Mouse (Mus musculus): ENCODE results near the gene Sec23a. TPM values are rescaled to one million over a fixed set of nuclear protein-coding genes. Genes with fewer than 3 reads are reported as not detected.

The Sec23a gene
- 60.0 and 60.8 TPM in 2 replicates for polyA plus RNA-seq (2012; rRNA removed)

DNA sequence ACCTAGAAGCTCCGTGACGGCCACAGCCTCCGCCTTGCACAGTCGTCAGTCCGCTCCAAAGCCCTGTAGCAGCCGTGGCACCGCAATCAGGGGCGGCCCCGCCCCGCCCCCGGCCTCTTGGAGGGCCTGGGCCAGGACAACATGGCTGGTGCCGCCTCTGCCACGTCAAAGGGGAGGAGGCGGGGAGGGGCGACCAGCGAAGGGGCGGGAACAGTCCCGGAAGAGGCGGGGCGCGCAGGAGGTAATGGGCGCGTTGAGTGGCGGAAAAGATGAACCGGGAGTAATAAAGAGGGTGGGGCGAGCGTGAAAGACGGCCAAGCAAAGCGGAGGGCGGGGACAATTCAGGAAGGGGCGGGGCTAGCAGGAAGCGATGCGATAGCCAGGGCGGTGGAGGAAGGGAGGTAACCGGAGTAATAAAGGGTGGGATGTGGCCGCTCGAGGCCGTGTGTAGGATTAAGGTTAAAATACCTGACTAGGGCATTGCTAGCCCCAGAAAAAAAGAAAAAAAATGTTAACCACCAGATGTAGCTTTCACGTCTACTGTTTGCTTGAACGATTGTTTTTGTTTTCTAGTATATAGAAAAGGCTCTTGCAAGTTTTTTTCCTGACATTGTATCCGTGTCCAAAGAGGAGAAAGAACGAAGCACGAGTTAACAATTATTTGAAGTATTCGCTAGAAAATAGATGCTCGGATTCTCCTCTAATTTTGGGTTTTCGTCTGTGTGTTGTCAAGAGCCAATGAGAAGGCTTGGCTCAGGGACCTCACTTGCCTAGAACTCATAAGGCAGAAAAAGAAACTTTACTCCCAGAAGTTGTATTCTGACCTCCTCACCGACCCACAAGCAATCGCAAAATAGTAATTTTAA, at the start of gene Sec23a:
Gene Sec23a, minus strand, starts transcription at position 174 of the 866 bp plus-strand sequence.

DNA sequence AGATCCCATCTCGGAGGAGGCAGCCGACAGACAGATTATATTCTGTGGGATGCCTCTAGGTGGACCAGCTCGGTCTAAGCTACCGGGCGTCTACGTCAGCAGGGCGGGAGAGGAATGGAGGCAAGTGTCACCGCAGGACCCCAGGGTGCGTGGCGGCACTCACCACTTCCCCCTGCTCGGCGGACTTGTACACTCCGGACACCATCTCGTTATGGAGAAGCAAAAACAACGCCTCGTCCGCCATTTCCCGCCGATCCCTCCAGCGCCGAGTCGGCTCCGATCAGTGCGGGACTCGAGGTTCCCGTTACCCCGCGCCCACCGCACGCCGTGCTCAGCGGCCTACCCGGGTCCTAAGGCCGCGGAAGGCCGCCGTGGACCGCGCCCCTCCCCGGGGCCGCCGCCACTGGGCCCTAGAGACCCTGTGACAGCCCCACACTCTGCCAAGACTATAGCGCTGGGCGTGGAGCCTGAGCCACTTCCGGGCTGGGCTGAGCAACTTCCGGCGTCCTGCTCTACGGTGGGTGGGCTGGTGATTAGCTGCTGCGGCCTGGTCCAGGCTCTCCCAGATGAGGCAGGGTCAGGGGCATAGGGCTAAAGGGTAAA, 49.3 kb upstream of the Sec23a start, which contains the start of gene Trappc6b:
Gene Trappc6b, minus strand, starts transcription at position 480 of the 603 bp plus-strand sequence.

DNA sequence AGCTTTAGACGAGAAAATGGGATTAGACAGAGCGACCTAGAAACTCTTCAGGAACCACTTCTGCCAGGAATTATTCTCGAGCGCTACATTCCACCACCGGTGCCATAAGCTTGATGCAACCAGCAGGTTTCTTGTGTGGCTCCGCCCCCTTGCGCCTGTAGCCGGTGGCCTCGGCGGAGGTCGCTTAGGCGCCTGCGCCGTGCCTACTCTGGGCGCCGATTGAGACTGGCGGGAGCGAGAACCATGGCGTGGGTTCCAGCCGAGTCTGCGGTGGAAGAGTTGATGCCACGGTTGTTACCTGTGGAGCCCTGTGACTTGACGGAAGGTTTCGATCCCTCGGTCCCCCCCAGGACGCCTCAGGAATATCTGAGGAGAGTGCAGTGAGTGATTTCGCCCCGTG, 1.4 kb upstream of the Sec23a start, which contains the start of gene Gemin2:
Gene Gemin2, plus strand, starts transcription at position 160 of the 400 bp plus-strand sequence.

Other genes starting within 250 kb of the Sec23a start
- gene Gemin2, start 1.4 kb upstream of the Sec23a start, polyA plus RNA-seq (2012; rRNA removed): 12.5 and 13.0 TPM in 2 replicates
- 143 TPM in 2 replicates for gene Trappc6b, start 49.5 kb upstream of the Sec23a start, polyA plus RNA-seq (2012; rRNA removed)
- 128 TPM in 2 replicates for gene Pnn, start 54.9 kb upstream of the Sec23a start, polyA plus RNA-seq (2012; rRNA removed)
- 42.0 and 43.4 TPM in 2 replicates for gene Mia2, start 83.8 kb upstream of the Sec23a start, polyA plus RNA-seq (2012; rRNA removed)
- gene Fbxo33, start 207.7 kb upstream of the Sec23a start, polyA plus RNA-seq (2012; rRNA removed): 14.0 and 14.8 TPM in 2 replicates